Mouse (Mus musculus): ENCODE data around the gene Slc35f6.

The Slc35f6 gene

DNA sequence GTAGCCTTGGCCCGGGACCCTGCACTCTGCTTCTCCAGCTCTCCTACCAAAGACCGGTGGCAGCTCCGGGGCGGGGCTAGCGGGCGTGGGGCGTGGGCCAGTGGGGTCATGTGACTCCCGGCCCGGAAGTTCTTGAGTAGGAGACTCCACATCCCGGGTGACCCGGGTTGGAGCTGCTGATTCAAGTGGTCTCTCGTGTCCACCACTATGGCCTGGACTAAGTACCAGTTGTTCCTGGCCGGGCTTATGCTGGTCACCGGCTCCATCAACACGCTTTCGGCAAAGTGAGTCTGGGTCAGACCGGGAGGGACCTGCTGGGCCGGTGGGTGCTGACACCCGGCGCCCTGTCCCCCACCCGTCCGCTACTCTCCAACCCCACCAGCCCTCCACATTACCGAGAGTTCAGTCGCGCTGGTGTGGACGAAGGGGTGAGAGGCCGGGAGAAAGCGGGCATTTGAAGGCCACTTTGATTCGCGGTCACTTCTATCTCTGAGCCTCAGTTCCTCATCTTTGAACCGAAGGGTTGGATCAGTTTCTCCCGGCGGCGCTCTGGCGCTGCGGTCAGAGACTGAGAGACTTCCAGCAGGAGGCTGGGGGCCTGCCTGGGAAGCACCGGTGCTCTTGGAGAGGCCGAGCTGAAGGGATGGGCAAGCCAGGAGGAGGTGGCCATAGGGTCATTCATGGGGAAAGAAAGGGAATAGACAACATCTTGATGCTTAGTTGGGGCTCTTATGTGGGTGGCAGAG lies at the start of gene Slc35f6:
Slc35f6 (plus strand) TSS at position 119 of the 746 bp plus-strand sequence.
- peak; percentile 91 to 92 for DNase-seq (ENCODE audit: low spot score in 2 of 2)

DNA sequence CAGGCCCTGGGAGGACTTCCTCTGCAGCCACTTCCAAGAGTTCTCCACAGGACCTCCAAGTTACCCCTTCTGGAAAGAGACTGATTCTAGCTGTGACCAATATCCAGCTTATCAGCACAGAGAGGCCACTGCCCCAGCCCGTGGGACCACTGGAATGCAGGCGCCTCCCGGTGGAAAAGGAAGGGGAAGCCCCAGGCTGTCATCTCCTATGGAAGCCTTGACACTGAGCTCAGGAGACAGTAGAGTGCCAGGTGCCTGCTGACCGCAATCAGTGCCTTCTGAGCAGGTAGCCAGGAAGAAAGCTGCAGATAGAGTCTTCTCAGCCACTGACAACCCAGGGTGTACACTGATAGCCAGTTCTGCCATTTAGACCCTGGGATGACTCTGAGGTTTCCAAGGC lies 46.3 kb upstream of the Slc35f6 start:
- DNase-seq (ENCODE audit: low spot score in 2 of 2), result no peak

DNA sequence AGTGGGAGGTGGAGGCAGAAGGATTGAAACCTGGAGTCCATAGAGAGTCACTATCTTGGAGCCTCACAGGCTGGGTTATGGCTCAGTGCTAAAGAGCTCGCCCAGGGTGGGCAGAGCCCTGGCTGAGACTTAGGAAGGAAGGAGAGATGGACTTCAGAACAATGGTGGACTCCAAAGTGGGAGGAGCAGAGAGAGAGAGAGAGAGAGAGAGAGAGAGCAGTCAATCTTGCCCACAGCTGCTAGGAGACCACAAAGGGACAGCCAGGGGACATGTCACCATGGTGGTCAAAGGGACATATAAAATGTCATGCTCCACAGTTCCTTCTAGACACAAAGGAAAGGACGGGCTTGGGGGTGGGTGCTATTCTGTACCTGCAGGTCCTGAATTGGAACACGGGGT lies 44.5 kb upstream of the Slc35f6 start:
- no peak for DNase-seq (ENCODE audit: low spot score in 2 of 2)

DNA sequence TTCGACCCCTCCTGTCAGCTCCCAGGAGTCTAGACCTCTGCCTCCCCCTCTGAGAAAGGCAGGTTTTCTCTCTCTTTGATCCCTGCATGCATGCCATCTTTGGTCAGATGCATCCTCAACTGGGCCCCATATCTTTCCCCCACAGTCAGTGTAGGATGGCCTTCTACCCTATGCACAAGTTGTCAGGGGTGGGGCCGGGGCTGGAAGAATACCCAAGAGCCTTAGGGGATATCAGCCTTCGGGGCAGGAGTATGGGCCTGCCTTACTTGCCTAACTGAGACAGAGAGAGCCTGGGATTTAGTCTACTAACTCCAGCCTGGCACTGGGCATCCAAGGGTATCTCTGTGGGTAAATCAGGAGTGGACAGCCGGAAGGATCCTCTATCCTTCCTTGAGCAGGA lies 43.8 kb upstream of the Slc35f6 start:
- DNase-seq (ENCODE audit: low spot score in 2 of 2), result no peak

DNA sequence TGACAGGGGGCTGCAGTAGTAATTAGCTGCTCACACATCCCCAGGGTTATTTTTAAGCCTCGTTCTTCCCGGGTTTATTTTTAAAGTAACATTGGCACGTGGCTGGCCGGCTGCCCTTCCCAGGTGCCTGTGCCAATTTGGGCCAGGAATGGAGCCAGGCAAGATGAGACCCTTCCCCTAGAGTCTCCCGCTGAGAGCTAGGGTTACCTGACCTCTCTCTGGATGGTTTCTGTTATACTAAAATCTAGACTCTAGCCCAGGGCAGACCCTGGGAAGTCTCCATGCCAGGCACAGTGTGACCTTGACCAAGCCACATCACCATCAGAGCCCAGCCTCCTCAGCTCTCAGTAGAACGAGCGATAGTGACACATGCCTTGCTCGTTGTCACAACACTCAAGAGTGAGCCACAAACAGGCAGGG lies 43.0 kb upstream of the Slc35f6 start:
- DNase-seq (ENCODE audit: low spot score in 2 of 2), result no peak

DNA sequence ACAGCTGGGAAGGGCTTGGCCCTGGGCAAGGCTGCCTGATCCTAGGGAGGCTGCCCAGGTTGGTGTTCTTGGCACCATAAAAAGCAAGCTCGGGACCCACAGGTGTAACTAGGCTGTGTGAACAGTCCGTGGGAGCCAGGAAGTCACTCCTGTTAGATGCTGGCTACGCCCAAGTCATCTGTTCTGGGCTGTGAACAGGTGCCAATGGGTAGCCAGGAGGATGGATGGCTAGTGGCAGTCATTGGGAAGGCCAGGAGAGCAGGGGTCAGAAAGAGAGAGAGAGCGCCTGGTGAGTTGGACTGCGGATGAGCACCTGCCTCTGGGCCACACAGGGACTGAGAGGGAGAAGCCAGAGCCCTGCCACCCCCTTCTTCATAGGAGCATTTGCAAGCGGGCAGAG lies 42.1 kb upstream of the Slc35f6 start:
- no peak for DNase-seq (ENCODE audit: low spot score in 2 of 2)

DNA sequence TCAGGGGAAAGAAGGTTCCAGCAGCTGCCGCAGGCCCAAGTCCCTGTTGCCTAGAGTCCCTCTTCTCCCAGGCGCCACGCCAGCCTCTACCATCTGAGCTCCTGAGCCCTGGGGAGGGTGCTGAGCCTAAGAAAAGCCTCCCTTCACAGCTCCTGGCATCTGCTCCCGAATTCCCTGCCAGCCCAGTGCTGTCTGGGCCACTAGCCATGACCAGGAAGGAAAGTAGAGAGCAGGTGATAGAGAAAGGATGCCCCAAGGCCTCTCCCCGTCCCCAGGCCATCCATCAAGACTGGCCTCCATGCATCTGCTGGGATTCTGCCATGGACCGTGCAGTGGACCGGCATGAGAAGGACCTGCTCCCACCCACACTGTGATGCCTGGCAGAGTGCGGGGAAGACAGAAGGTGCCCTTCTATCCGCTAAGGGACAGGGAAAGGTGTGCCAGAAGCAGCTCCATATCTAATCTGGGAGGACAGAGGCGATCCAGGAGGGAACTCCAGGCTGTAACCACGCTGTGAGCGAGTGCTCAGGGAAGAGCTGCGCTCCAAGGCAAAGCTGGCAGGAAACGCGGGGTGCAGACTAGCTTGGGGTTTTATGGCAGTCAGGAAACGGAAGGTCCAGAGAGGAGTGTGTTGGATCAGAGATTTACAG lies 41.2 kb upstream of the Slc35f6 start:
- peak in 1 of 2 experiments; percentile 78 for DNase-seq (ENCODE audit: low spot score in 2 of 2)

DNA sequence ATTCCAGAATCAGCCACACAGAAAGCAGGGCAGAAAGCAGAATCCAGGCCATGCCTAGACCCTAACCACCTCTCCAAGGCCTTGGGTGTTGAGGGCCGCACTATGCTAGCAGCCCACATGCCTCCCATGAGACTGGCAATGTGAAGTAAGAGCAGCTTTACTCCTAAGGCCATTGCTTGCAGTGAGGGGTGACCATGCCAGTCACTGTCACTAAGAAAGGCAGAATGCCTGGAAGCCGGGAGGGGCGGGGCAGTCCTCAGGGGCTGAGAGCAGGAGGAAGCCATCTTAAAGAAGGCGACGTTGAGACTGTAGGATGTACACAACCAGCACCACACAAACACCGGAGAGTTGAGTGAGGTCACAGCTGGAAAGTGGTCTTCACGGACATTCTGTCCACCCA lies 38.6 kb upstream of the Slc35f6 start:
- no peak for DNase-seq (ENCODE audit: low spot score in 2 of 2)

DNA sequence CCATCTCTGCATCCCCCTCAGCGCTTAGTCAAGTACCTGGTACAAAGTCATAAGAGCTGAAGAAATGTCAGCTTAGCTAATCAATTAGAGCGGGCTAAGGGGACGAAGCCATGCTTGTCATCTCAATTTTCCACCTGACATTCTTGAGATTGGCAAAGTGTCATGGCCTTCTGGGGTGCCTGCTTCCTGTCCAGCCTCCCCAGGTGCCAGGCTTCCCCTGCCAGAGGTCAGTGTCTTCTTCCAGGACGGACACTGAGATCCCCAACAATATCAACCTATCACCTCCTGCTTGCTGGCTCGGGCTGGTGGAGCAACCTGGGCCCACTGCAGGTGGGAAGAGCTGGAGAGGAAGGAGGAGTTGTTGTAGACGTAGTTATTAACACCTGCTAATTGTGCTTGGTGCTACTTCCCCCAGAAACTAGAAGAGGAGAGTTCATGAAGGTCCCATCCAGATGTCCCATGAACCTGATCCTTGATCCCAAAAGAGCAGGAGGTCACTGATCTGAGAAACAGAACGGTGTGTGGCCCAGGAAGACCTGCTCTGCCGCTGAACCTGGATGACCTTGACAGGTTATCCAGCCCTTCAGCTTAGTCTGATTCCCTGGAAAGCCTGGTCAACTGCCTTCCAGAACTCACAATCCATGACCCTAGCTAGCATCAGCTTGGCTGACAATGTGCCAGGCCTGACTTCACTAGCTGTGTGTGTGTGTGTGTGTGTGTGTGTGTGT lies 37.7 kb upstream of the Slc35f6 start:
- DNase-seq (ENCODE audit: low spot score in 2 of 2), result no peak

DNA sequence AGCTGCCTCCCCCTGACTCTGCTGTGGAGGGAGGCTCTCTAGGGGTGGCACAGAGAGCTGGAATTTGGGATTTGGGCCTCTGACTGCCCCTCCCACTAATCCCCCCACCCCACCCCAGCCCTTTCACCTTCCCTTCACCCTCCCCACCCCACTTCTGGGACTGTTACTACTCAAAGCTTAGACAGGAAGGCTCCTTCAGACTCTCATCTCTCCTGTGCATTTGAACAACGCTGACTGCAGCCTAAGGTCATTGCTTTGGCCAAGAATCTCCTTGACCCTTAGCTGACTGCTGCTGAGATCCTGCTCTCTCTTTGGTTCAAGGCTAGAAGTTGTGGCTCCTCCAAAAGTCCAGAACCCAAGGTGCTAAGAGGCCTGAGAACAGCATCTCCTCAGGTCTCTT lies 36.6 kb upstream of the Slc35f6 start:
- no peak for DNase-seq (ENCODE audit: low spot score in 2 of 2)

DNA sequence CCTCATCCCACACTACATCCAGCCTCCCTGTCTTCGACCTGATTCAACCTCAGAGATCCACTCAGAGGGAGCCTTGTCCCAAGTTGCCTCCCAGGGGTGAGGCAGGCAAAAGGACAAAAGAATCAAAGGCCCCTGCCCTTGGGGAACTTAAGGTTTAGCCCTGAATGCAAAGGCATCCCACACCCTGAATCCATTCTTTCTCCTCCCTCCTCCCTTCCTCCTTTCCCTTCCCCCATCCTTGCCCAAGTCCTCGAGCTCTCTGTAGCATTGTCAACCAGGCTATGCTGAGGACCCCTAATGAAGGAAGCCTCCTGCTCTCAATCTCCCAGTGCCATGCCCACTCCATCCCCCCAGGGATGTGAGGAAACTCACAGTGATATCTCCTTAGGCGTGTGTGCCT lies 36.0 kb upstream of the Slc35f6 start:
- DNase-seq (ENCODE audit: low spot score in 2 of 2), result no peak

DNA sequence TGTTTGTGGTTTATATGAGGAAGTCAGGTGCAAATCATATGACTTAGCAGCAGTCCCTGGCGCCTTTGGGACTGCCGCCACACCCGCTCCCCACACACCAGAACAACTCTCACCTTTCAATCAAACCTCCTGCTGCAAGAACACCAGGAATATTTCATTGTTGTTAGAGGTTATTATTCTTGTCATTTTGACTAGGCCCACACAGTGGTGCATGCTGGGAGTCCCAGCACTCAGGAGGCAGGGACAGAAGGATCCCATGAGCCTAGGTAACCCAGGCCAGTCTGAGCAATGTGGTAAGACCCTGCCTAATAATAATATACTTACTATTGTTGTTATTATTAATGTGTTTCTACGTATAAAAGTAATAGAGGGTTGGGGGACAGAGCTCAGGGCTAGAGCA lies 35.2 kb upstream of the Slc35f6 start:
- DNase-seq (ENCODE audit: low spot score in 2 of 2), result no peak

DNA sequence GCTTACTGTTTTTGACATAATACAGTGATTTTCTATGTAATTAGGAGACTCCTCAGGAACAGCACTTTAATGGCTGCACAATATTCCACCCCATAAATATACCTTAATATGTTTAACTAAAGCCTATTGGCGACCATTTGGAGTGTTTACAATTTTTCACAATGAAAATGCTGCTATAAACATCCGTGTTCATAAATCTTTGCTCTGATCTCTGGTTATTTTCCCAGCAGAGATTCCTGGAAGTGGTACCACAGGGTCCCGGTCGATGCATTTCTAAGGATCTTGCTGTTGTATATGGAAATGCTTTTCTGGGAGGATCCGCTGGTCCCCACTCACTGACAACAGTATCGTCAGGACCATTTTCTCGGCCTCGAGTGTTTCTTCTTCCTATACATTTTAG lies 34.5 kb upstream of the Slc35f6 start:
- DNase-seq (ENCODE audit: low spot score in 2 of 2), result no peak

DNA sequence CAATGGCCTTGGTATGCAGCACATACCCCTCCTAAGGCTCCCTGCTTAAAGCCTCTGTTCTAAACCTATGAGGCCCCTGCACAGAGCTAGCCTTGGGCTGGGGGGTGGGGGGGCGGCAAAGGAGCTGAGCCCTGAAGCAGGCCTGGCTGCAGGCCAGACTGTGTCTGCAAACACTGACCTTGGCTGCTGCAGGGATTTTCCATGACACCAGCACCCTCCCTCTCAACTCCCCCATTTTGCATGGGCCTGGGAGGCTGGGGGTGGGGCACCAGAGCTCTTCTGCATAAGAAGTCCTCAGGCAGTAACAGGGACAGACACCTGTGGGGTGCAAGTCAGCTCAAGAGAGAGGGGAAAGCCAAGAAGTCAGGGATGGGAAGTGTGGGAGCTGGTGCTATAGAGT lies 33.5 kb upstream of the Slc35f6 start:
- DNase-seq (ENCODE audit: low spot score in 2 of 2), result no peak

DNA sequence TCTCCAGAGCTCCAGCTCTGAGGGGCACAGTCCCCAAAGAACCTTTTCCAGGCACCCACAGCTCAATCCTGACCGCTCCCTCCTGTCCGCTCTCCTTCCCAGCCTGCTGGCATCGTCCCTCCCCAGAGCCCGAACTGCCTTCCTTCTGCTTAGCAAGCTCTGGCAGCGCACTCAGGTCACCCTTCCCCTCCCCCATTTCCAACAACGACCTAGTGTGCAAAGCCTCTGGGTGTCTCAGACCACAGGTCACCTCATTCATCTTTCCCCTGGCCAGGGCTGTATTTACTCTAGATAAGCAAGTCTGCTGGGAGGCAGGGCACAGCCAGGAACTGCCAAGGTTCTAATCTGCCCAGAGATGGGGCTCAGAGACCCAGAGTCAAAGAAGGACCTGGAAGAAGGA lies 32.3 kb upstream of the Slc35f6 start:
- no peak for DNase-seq (ENCODE audit: low spot score in 2 of 2)

DNA sequence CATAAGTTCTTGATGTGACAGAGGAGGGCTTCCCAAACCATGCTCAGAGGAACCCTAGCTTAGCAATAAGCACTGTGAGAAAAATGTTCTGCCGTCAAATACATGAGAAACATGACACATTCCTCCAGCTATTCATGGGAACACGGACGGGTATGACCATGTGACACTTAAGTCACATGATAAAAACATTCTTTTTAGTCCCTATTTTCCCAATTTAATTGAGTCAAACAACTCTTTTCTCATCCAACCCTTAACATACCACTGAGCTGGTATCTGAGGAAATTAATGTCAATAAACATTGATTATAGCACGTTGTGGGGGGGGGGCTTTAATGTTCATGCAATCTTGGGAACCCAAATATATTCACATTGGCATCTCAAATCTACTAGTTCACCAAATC lies 31.9 kb upstream of the Slc35f6 start:
- no peak for DNase-seq (ENCODE audit: low spot score in 2 of 2)

DNA sequence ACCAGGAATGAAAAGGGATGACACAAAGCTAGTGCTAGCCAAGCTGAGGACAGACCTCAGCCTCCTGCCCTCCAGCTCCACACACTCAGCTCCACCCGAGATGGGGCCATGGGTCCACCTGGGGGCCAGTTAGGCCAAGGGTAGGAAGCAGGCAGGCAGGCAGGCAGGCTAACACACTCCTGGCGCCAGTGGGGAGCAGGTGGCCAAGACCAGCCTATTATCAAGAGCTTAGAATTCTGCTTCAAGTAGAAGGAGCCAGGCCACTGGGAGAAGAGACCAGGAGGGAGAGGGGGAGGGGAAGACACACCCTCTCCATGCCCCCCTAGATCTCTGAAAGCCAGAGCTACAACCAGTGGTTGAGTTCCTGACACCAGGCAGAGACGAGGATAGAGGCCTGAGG lies 31.1 kb upstream of the Slc35f6 start:
- DNase-seq (ENCODE audit: low spot score in 2 of 2), result no peak

DNA sequence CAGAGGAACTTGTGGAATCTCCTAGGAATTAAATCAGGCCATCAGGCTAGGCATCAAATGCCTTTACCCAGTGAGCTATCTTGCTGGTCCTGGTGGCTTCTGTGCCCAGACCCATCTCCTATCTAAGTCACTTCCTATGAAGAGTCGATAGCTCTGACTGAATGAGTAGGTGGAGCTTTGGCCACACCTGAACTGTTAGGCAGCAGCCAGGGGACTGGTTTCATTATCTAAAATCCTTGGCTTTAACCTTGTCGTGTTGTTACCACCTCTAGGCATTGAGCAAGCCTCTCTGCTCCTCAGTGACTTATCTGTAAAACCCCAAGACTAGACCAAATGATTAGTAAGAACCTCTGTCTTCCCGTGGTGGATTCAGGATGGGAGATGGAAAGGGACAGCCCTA lies 30.4 kb upstream of the Slc35f6 start:
- no peak for DNase-seq (ENCODE audit: low spot score in 2 of 2)

DNA sequence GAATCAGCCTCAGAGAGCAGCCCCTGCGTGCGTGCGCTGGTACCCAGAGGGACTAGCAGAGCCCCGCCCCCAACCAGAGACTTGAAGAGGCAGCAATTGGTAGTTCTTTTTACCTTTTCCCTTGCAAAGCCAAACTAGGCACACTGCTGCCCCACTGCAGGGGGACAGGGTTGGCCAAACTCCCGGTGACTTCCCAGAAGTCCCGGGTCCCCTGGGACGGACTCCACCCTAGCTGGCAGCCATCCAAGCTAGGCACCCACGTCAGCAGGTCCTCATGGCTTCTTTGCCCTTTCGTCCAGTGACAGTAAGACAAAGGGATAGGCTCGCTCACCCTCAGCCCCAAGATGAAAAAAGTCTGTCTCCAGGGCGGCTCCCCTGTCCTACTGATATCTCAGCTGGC lies 29.9 kb upstream of the Slc35f6 start:
- DNase-seq (ENCODE audit: low spot score in 2 of 2), result no peak

DNA sequence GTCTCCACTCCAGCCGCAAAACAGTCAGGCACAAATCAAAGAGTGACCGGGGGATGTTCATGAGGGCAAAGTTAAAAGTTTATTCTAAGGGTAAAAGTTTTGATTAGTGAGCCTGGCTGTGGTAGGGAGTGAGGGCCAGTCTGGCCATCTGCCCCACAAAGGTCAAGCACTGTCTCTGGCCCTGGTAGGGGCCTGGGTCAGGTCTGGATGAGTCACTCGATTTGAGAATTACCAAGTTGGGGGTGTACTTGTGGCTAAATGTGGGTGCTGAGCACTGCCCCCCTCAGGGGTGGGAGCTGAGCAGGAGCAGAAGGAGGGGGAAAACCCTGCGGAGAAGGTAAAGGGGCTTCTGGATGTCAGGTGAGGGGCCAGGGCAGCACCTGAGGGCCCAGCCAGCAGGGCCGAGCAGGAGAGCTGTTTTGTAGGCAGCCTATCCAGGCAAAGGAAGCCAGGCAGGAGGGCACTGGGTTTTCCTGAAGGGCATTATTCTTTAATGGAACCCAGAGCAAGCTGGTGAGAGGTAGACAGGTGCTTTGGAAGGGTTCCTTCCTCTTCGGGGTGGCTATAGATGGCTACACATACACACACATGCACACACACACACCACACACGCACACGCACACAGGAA lies 29.2 kb upstream of the Slc35f6 start:
- DNase-seq (ENCODE audit: low spot score in 2 of 2), result no peak

DNA sequence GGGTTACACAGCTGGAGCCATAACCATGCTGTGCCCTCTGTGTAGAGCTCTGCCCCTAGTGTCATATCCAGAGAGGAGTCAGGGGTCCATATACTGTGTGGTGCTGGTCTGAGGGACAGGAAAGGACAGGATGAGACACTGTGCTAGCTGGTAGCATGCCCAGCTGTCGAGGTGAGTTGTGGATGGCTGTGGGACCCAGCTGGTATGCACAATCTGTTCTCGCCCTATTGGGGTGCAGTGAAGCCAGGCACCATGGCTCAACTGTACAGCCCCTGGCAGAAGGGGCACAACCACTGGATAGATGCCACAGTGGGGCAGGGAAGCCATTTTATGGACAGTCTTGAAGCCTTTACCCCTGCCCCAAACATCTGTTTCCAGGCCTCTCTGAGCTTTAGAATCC lies 28.5 kb upstream of the Slc35f6 start:
- DNase-seq (ENCODE audit: low spot score in 2 of 2), result no peak

DNA sequence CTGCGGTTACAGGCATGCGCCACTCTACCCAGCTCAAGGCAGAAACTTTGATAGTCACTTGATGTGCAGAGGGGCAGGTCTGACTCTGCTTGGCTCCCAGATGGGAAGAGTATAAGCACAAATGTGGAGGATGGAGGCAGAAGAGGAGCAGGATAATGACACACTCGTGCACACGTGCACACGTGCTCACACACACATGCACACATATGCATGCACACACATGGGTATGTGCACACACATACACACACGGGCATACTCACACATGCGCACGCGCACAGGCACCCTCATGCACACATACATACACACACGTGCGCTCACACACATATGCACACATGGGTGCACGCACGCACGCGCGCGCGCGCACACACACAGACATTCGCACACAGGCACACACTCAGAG lies 27.2 kb upstream of the Slc35f6 start:
- DNase-seq (ENCODE audit: low spot score in 2 of 2), result no peak

Data from cerebellum, postnatal 4 days (tissue).